Mouse (Mus musculus): Measurements from ENCODE around the gene Poc1a.

Gene Poc1a

GRCm38 (mm10) chr9:106301446-106302080 is 20.7 kb downstream of the Poc1a start:
- no peak for DNase-seq (ENCODE audit: low read depth)

- DNase-seq (ENCODE audit: low read depth), result no peak
Observed at GRCm38 (mm10) chr9:106302446-106303150, 21.7 kb downstream of the Poc1a start.

- DNase-seq (ENCODE audit: low read depth), result no peak
Observed at GRCm38 (mm10) chr9:106303460-106303960, 22.6 kb downstream of the Poc1a start.

GRCm38 (mm10) chr9:106305228-106305627 is 24.4 kb downstream of the Poc1a start:
- no peak for DNase-seq (ENCODE audit: low read depth)

- peak; percentile 76 for DNase-seq (ENCODE audit: low read depth)
Observed at GRCm38 (mm10) chr9:106306662-106307351, 25.9 kb downstream of the Poc1a start.

- no peak for DNase-seq (ENCODE audit: low read depth)
Observed at GRCm38 (mm10) chr9:106308151-106308550, 27.3 kb downstream of the Poc1a start.

GRCm38 (mm10) chr9:106308555-106308954 is 27.7 kb downstream of the Poc1a start:
- DNase-seq (ENCODE audit: low read depth), result no peak

GRCm38 (mm10) chr9:106308983-106309382 is 28.1 kb downstream of the Poc1a start:
- DNase-seq (ENCODE audit: low read depth), result no peak

GRCm38 (mm10) chr9:106309859-106310258 is 29.0 kb downstream of the Poc1a start:
- no peak for DNase-seq (ENCODE audit: low read depth)

- no peak for DNase-seq (ENCODE audit: low read depth)
Observed at GRCm38 (mm10) chr9:106311625-106312191, 30.8 kb downstream of the Poc1a start.

- peak; percentile 9 for DNase-seq (ENCODE audit: low read depth)
Observed at GRCm38 (mm10) chr9:106312950-106313360, 32.1 kb downstream of the Poc1a start.

- DNase-seq (ENCODE audit: low read depth), result no peak
Observed at GRCm38 (mm10) chr9:106314196-106314595, 33.3 kb downstream of the Poc1a start.

- DNase-seq (ENCODE audit: low read depth), result peak; percentile 12
Observed at GRCm38 (mm10) chr9:106318074-106318473, 37.2 kb downstream of the Poc1a start.

- no peak for DNase-seq (ENCODE audit: low read depth)
Observed at GRCm38 (mm10) chr9:106319095-106319494, 38.2 kb downstream of the Poc1a start.

- DNase-seq (ENCODE audit: low read depth), result no peak
Observed at GRCm38 (mm10) chr9:106322497-106322896, 41.6 kb downstream of the Poc1a start.

- DNase-seq (ENCODE audit: low read depth), result no peak
Observed at GRCm38 (mm10) chr9:106326241-106326640, 45.4 kb downstream of the Poc1a start.

- no peak for DNase-seq (ENCODE audit: low read depth)
Observed at GRCm38 (mm10) chr9:106327125-106327809, 46.4 kb downstream of the Poc1a start.

GRCm38 (mm10) chr9:106328068-106328610 is 47.3 kb downstream of the Poc1a start:
- DNase-seq (ENCODE audit: low read depth), result no peak

GRCm38 (mm10) chr9:106328772-106329511 is 48.1 kb downstream of the Poc1a start:
- no peak for DNase-seq (ENCODE audit: low read depth)

GRCm38 (mm10) chr9:106332746-106333145 is 51.9 kb downstream of the Poc1a start:
- no peak for DNase-seq (ENCODE audit: low read depth)

- no peak for DNase-seq (ENCODE audit: low read depth)
Observed at GRCm38 (mm10) chr9:106337620-106338019, 56.8 kb downstream of the Poc1a start.

All from induced T-regulatory cell, adult 2 months (primary cell).